Mouse (Mus musculus): ENCODE measurements around the gene Cfl2. TPM values are rescaled to one million over a fixed set of nuclear protein-coding genes. Genes with fewer than 3 reads are reported as not detected.
A peak's percentile ranks its signal among the peaks of the same experiment; 100 is the strongest.
"Not testable (repeated sequence)": the region's sequence is repeated elsewhere in the genome, so short reads cannot be mapped to it uniquely, and the experiment has no call there.

Gene Cfl2
- polyA plus RNA-seq (2015; fragmentation: Nextera tagmentation; extraction: Ambion mirVana): 124 and 128 TPM in 2 replicates

- ATAC-seq (ENCODE audit: insufficient number of reproducible peaks, insufficient read depth, low FRiP score, low TSS enrichment, low read depth): peak; percentile 88
- H3K9me3 ChIP-seq: no peaks in the 10 kb centered on the region
- WGBS: under 1% methylated on average over 80 of the region's 82 CpGs
- peak within 1 kb of the TSS; percentile 96 for H3K27ac ChIP-seq
- peaks cover 13% of the 10 kb centered on the region for H3K36me3 ChIP-seq
- H3K4me3 ChIP-seq: peak within 1 kb of the TSS; percentile 90
- H3K4me2 ChIP-seq: peak within 1 kb of the TSS; percentile 70
- H3K9ac ChIP-seq: peak within 1 kb of the TSS; percentile 96
- H3K27me3 ChIP-seq: no peaks in the 10 kb centered on the region
- peaks cover 9% of the 10 kb centered on the region for H3K4me1 ChIP-seq
Measured at GRCm38 (mm10) chr12:54862606-54863535, at the start of gene Cfl2. TSS of gene Cfl2 (minus strand) at chr12:54862877.

DNA sequence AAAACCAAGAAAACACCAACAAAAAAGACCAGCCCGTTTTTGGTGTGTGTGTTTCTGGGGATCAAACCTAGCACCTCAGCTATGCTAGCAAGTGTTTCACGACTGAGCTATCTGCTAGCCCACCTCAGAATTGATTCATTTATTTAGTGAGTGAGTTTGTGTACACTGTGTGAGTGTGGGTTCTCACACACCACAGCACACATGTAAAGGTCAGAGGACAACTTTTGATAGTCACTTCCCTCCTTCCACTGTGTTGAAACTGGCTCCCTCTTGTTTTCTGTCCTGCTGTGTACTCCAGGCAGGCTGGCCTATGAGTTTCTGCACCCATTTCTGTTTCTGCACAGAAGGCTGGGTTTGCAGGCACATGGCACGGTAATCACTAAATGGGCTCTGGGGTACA is 47.7 kb upstream of the Cfl2 start:
- no peak for ATAC-seq (ENCODE audit: insufficient number of reproducible peaks, insufficient read depth, low FRiP score, low TSS enrichment, low read depth)
- Histone ChIP-seq H3K9me3 (no peaks in the 10 kb centered on the region), H3K27ac (no peak overlapping the region), H3K4me1 (no peaks in the 10 kb centered on the region), H3K4me2 (no peak overlapping the region), H3K4me3 (no peak overlapping the region), H3K27me3 (no peaks in the 10 kb centered on the region), H3K36me3 (peaks cover 78% of the 10 kb centered on the region), H3K9ac (no peak overlapping the region)
- 90% methylated on average over 3 of the region's 3 CpGs for WGBS

DNA sequence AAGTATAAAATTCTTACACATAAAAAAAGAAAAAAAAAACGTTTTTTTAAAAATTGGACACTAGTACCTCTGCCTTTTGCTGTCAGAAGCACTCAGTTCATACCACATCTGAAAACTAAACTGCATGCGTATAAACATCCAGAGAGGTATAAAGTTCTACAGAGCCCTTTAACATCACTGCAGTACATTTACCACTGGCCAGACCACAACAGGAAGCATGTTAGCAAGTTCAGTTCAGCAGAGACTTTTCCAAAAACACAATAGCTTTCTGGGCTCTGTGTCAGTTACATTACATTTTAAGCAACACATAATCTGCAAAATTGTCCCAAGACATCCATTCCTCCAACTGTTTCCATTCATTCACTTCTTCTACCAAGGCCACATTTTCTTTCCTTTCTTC is 29.9 kb upstream of the Cfl2 start:
- not testable (repeated sequence) for H3K27me3 ChIP-seq; ATAC-seq (ENCODE audit: insufficient number of reproducible peaks, insufficient read depth, low FRiP score, low TSS enrichment, low read depth); H3K9me3 ChIP-seq; H3K27ac ChIP-seq; H3K4me2 ChIP-seq; H3K4me3 ChIP-seq; H3K4me1 ChIP-seq; H3K9ac ChIP-seq
- WGBS: 67% methylated on average over 2 of the region's 2 CpGs
- H3K36me3 ChIP-seq: peaks cover 16% of the 10 kb centered on the region

DNA sequence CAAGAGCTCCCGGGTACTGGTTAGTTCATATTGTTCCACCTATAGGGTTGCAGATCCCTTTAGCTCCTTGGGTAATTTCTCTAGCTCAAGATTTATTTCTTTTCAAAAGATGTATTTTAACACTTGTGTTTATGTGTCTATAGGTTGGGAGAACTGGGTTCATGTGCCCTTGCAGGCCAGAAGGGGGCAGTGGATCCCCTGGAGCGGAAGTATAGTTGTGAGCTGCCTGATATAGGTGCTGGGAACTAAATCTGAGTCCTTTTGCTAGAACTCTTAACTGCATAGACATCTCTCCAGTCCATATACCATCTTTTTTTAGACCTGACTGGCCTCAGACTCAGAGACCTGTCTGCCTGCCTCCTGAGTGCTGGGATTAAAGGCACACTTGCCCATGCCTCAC is 27.7 kb upstream of the Cfl2 start:
- Histone ChIP-seq H3K27ac (no peak overlapping the region), H3K9ac (no peak overlapping the region), H3K27me3 (no peaks in the 10 kb centered on the region), H3K4me2 (no peak overlapping the region), H3K4me3 (no peak overlapping the region), H3K36me3 (no peaks in the 10 kb centered on the region), H3K9me3 (no peaks in the 10 kb centered on the region), H3K4me1 (no peaks in the 10 kb centered on the region)
- 97% methylated on average over 2 of the region's 2 CpGs for WGBS
- ATAC-seq (ENCODE audit: insufficient number of reproducible peaks, insufficient read depth, low FRiP score, low TSS enrichment, low read depth): no peak

- no peak for ATAC-seq (ENCODE audit: insufficient number of reproducible peaks, insufficient read depth, low FRiP score, low TSS enrichment, low read depth)
- no peaks in the 10 kb centered on the region for H3K4me1 ChIP-seq
- no peaks in the 10 kb centered on the region for H3K27me3 ChIP-seq
- 62% methylated on average over 4 of the region's 4 CpGs for WGBS
- H3K4me2 ChIP-seq: no peak overlapping the region
- H3K4me3 ChIP-seq: no peak overlapping the region
- no peak overlapping the region for H3K27ac ChIP-seq
- no peak overlapping the region for H3K9ac ChIP-seq
- H3K36me3 ChIP-seq: no peaks in the 10 kb centered on the region
- H3K9me3 ChIP-seq: no peaks in the 10 kb centered on the region
Measured at GRCm38 (mm10) chr12:54887580-54888127, 25.0 kb upstream of the Cfl2 start.

DNA sequence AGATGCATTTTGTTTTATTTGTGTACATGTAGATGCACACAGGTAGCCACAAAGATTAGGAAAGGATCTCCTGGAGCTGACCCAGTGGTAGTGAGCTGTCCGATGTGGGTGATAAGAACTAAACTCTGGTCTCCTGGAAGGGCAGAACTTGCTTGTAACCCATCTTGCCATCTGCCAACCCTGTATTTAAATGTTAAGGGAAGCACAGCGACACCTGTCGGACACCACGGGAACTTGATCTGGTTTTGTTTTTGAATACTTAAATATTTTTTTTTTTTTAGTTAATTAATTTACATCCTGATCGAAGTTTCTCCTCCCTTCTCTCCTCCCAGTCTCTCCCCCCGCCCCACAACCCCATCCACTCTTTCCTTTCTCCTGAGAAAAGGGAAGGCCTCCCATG is 17.0 kb upstream of the Cfl2 start:
- 13% methylated on average over 6 of the region's 6 CpGs for WGBS
- H3K4me2 ChIP-seq: no peak overlapping the region

DNA sequence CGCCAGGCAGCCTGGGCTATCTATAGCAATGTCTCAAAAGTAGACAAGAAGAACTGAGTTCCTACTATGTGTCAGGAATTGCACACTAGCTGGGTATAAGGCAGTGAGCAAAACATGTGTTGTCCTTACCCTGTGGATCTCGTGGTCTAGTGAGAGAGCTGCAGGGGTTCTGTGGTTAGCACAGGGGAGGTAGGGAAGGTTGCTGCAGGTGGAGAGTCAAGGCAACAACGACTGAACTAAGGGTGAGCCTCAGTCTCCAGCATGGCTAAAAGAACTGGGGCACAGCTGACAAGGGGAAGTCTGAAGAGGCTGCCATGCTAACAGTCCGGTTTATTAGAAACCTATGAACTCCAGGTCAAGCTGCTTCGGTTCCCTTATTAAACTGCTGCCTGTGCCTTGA is 16.5 kb upstream of the Cfl2 start:
- H3K4me2 ChIP-seq: no peak overlapping the region
- H3K4me1 ChIP-seq: no peaks in the 10 kb centered on the region
- H3K36me3 ChIP-seq: no peaks in the 10 kb centered on the region
- 75% methylated on average over 5 of the region's 5 CpGs for WGBS
- no peaks in the 10 kb centered on the region for H3K27me3 ChIP-seq
- no peak overlapping the region for H3K27ac ChIP-seq
- H3K9me3 ChIP-seq: no peaks in the 10 kb centered on the region
- no peak overlapping the region for H3K4me3 ChIP-seq
- no peak overlapping the region for H3K9ac ChIP-seq
- no peak for ATAC-seq (ENCODE audit: insufficient number of reproducible peaks, insufficient read depth, low FRiP score, low TSS enrichment, low read depth)

More for the DNA sequence above, 17.0 kb upstream of the Cfl2 start:
- no peaks in the 10 kb centered on the region for H3K27me3 ChIP-seq
- no peak overlapping the region for H3K9ac ChIP-seq
- H3K36me3 ChIP-seq: no peaks in the 10 kb centered on the region
- no peaks in the 10 kb centered on the region for H3K9me3 ChIP-seq
- no peaks in the 10 kb centered on the region for H3K4me1 ChIP-seq
- no peak for ATAC-seq (ENCODE audit: insufficient number of reproducible peaks, insufficient read depth, low FRiP score, low TSS enrichment, low read depth)
- no peak overlapping the region for H3K4me3 ChIP-seq
- H3K27ac ChIP-seq: no peak overlapping the region

DNA sequence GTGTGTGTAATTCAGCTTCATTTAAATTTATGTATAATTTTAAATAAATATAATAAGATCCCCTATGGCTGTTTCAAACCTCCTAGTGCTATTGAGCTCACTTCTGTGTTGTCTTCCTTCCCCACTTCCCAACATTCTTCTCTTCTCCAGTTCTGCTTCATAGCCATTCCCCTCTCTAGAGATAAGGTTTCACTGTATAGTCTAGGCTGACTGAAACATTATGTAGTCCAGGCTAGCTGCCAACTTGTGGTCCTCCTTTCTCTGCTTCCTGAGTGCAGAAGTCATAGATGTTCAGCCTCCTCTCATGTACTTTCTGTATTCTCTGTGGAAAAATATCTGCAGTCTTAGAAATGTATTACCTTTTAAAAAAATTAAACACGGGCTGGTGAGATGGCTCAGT is 15.2 kb upstream of the Cfl2 start:
- H3K9me3 ChIP-seq: no peaks in the 10 kb centered on the region
- no peaks in the 10 kb centered on the region for H3K4me1 ChIP-seq
- H3K27ac ChIP-seq: no peak overlapping the region
- no peak overlapping the region for H3K4me2 ChIP-seq
- H3K36me3 ChIP-seq: no peaks in the 10 kb centered on the region
- H3K9ac ChIP-seq: no peak overlapping the region
- no peak overlapping the region for H3K4me3 ChIP-seq
- no peaks in the 10 kb centered on the region for H3K27me3 ChIP-seq
- no peak for ATAC-seq (ENCODE audit: insufficient number of reproducible peaks, insufficient read depth, low FRiP score, low TSS enrichment, low read depth)
- WGBS: 94% methylated on average over 1 of the region's 1 CpGs

DNA sequence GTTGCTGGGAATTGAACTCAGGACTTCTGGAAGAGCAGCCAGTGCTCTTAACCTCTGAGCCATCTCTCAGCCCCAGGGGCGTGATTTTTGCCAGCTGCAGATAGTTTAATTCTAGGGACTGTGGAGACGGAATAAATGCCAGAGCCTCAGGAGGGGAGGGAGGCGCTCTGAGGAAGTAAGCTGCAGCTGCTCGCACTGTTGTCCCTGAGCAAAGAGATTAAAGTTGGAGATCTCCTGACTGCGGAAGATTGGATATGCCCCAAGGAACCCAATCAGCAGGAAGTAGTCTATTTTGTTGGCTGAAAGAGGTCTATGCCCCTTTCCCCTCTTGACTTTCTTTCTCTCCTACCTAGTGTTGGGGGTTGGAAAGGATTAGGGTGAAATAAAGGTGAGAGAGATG is 14.2 kb upstream of the Cfl2 start:
- Histone ChIP-seq H3K4me3 (no peak overlapping the region), H3K36me3 (no peaks in the 10 kb centered on the region), H3K4me2 (no peak overlapping the region), H3K27ac (no peak overlapping the region), H3K9ac (no peak overlapping the region), H3K4me1 (no peaks in the 10 kb centered on the region), H3K27me3 (no peaks in the 10 kb centered on the region), H3K9me3 (no peaks in the 10 kb centered on the region)
- 15% methylated on average over 5 of the region's 5 CpGs for WGBS
- ATAC-seq (ENCODE audit: insufficient number of reproducible peaks, insufficient read depth, low FRiP score, low TSS enrichment, low read depth): no peak

- Histone ChIP-seq H3K27me3 (no peaks in the 10 kb centered on the region), H3K36me3 (no peaks in the 10 kb centered on the region), H3K4me1 (no peaks in the 10 kb centered on the region), H3K4me2 (no peak overlapping the region), H3K9ac (no peak overlapping the region), H3K4me3 (no peak overlapping the region), H3K27ac (no peak overlapping the region), H3K9me3 (no peaks in the 10 kb centered on the region)
- 40% methylated on average over 6 of the region's 6 CpGs for WGBS
- ATAC-seq (ENCODE audit: insufficient number of reproducible peaks, insufficient read depth, low FRiP score, low TSS enrichment, low read depth): no peak
Measured at GRCm38 (mm10) chr12:54874711-54875110, 12.0 kb upstream of the Cfl2 start.

GRCm38 (mm10) chr12:54861991-54862605 is 579 bp downstream of the Cfl2 start:
- Histone ChIP-seq H3K9me3 (no peaks in the 10 kb centered on the region), H3K9ac (peak overlapping the region; percentile 96), H3K4me3 (peak overlapping the region; percentile 90), H3K4me1 (peaks cover 9% of the 10 kb centered on the region), H3K36me3 (peaks cover 19% of the 10 kb centered on the region), H3K27me3 (no peaks in the 10 kb centered on the region), H3K27ac (peak overlapping the region; percentile 96), H3K4me2 (peak overlapping the region; percentile 70)
- WGBS: under 1% methylated on average over 36 of the region's 36 CpGs
- peak; percentile 69; the same call in 1 of the 2 replicates for ATAC-seq (ENCODE audit: insufficient number of reproducible peaks, insufficient read depth, low FRiP score, low TSS enrichment, low read depth)

All from embryonic facial prominence, embryonic 13.5 days (tissue).